Mouse (Mus musculus): Measurements from ENCODE around the gene Col27a1.

GRCm38 (mm10) chr4:63238722-63239121 lies 24.9 kb downstream of the Col27a1 start:
- no peak for TF ChIP-seq CTCF (IDR thresholded peaks at IDR 0.05; ENCODE audit: low read depth, low read length)
- no peak for TF ChIP-seq POLR2A (IDR thresholded peaks at IDR 0.05; ENCODE audit: extremely low read depth, insufficient read depth, low read length)

Measured in liver, adult 2 months (tissue).